8 mouse cellular contexts compared by ENCODE assay signal in the genomic region with DNA sequence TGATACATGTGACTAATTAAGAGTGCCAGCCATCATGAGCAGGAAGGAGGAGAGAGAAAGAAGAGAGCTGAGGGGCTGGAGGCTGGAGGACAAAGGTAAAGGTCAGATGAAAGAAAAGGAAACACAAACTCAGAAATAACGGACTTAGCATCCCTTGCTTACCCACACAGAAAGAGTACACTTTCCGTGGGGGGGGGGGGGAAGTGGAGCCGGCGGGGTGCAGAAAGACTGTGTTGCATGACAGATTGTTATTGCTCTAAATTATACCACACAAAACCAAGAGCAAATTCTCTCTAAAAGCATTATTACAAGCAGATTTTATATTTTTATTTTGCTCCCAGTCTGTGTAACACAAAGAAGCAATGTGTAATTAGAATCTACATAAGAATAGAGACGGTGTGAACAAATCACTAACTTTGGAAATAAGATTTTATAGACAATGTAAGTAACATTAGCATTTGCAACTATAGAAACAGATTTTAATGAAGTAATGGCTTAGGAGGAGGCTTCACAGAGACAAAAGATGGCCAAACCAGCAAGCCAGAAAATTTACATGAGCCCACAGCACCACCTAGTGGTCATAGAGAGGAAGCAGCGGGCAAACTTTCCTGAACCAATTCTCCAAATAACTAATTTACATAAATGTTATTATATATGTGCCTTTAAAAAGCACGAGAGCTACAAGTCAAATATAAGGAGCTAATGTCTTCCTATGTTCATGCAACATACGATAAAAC.
DNase-seq lines count a peak whose midpoint lies in the region; ATAC-seq and TF ChIP-seq lines count a peak whose summit lies in the region.

No protein-coding gene starts in this region.

- H3K27ac ChIP-seq in embryonic facial prominence, embryonic 10.5 days (replicated peaks) = no peak overlapping the region
- H3K27ac ChIP-seq in hindbrain, postnatal 0 days = no peak overlapping the region
- no peak overlapping the region for H3K27ac ChIP-seq in limb, embryonic 11.5 days (replicated peaks; ENCODE audit: low read depth, low read length)

- DNase-seq in urinary bladder, postnatal 14 days (ENCODE audit: low spot score) = peak; percentile 16
- DNase-seq in urinary bladder, adult 2 months (ENCODE audit: low spot score) = no peak
- peak; percentile 72 for DNase-seq in adrenal gland, postnatal 14 days
- DNase-seq in embryonic facial prominence, embryonic 10.5 days (ENCODE audit: low spot score) = peak; percentile 67
- DNase-seq in hindbrain, postnatal 0 days (ENCODE audit: low spot score) = peak; percentile 88
- peak; percentile 78 for DNase-seq in limb, embryonic 11.5 days (ENCODE audit: low spot score)
- peak; percentile 9 for DNase-seq in ovary, postnatal 10 days (ENCODE audit: low spot score)

- H3K9me3 ChIP-seq in embryonic facial prominence, embryonic 10.5 days = no peaks in the 10 kb centered on the region
- H3K9me3 ChIP-seq in hindbrain, postnatal 0 days (ENCODE audit: low read length) = no peaks in the 10 kb centered on the region
- no peaks in the 10 kb centered on the region for H3K9me3 ChIP-seq in limb, embryonic 11.5 days (ENCODE audit: control insufficient read depth, low read length)

- no peaks in the 10 kb centered on the region for H3K36me3 ChIP-seq in embryonic facial prominence, embryonic 10.5 days (replicated peaks)
- H3K36me3 ChIP-seq in hindbrain, postnatal 0 days (ENCODE audit: insufficient read depth, low read length) = no peaks in the 10 kb centered on the region
- no peaks in the 10 kb centered on the region for H3K36me3 ChIP-seq in limb, embryonic 11.5 days (ENCODE audit: control insufficient read depth, insufficient read depth, low read length)

- no peak overlapping the region for H3K4me2 ChIP-seq in hindbrain, postnatal 0 days (ENCODE audit: low read depth, low read length)
- no peak overlapping the region for H3K4me2 ChIP-seq in limb, embryonic 11.5 days (ENCODE audit: low read depth, severe bottlenecking)

- no peaks in the 10 kb centered on the region for H3K27me3 ChIP-seq in embryonic facial prominence, embryonic 10.5 days (replicated peaks; ENCODE audit: low read depth, poor library complexity, severe bottlenecking)
- H3K27me3 ChIP-seq in hindbrain, postnatal 0 days (ENCODE audit: insufficient read depth, low read length) = no peaks in the 10 kb centered on the region
- H3K27me3 ChIP-seq in limb, embryonic 11.5 days (ENCODE audit: control insufficient read depth, insufficient read depth, low read length) = no peaks in the 10 kb centered on the region

- H3K4me1 ChIP-seq in embryonic facial prominence, embryonic 10.5 days = no peaks in the 10 kb centered on the region
- no peaks in the 10 kb centered on the region for H3K4me1 ChIP-seq in hindbrain, postnatal 0 days (ENCODE audit: insufficient read depth, low read length)
- H3K4me1 ChIP-seq in limb, embryonic 11.5 days (ENCODE audit: control insufficient read depth, insufficient read depth, low read length) = no peaks in the 10 kb centered on the region

- 50% methylated on average over 8 of the region's 8 CpGs for WGBS in embryonic facial prominence, embryonic 10.5 days
- 38% methylated on average over 8 of the region's 8 CpGs for whole genome bisulfite sequencing in hindbrain, postnatal 0 days
- WGBS in limb, embryonic 11.5 days = 51% methylated on average over 8 of the region's 8 CpGs

- no peak for ATAC-seq in hindbrain, postnatal 0 days
- ATAC-seq in limb, embryonic 11.5 days (ENCODE audit: insufficient number of reproducible peaks, low FRiP score, low TSS enrichment, low read depth) = no peak
- no peak for ATAC-seq in activated CD4-positive, CD25-positive, alpha-beta regulatory T cell, adult 4 months

- TF ChIP-seq CTCF in hindbrain, postnatal 0 days (IDR thresholded peaks at IDR 0.05; ENCODE audit: low read depth) = peak; percentile 90

- no peak overlapping the region for H3K9ac ChIP-seq in hindbrain, postnatal 0 days (replicated peaks; ENCODE audit: low read length)
- no peak overlapping the region for H3K9ac ChIP-seq in limb, embryonic 11.5 days (ENCODE audit: low read length)

- no peak overlapping the region for H3K4me3 ChIP-seq in embryonic facial prominence, embryonic 10.5 days
- H3K4me3 ChIP-seq in hindbrain, postnatal 0 days (ENCODE audit: low read length) = no peak overlapping the region
- no peak overlapping the region for H3K4me3 ChIP-seq in limb, embryonic 11.5 days (ENCODE audit: low read depth, low read length)
